Mouse (Mus musculus): ENCODE results near the gene Gm17334.

DNA sequence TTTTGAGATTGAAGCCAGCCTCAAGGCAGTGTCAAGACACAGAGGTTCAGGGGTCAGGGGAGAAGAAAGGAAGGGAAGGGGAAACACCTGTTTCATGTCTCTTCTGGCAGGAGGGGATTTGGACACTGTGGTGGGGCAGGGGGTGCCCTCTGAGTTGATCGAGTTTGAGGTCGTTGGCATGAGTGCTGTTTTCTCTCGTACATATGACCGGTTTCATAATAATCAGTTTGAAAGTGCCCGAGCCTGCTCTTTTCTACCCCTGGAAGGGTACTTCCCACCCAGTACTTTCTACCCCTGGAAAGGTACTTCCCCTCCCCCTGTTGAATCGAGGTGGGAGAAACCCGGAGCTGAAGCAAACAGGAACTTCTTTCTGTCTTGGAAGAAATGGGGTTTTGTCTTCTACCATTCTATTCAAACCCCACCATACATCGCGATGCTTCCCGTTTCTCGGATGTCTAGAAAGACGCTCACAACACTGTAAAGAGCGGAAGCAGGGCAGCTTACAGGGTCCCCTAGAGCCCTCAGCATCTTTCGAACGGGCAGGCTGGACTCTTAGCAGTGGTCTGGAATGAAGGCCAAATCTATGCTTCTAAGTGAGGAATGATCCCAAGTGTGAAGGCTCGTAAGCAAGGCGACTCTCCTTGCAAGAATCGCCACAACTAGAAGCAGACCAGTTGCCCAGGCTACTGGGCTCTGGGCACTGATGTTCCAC is 37.9 kb downstream of the Gm17334 start:
- TF ChIP-seq CTCF (IDR thresholded peaks at IDR 0.05; ENCODE audit: borderline replicate concordance, control insufficient read depth, extremely low read depth, insufficient read depth, low read length, poor library complexity) = no peak
- no peak for TF ChIP-seq POLR2A (IDR thresholded peaks at IDR 0.05; ENCODE audit: control insufficient read depth, extremely low read depth, insufficient read depth, low read length, poor library complexity)

All from thymus, adult 2 months (tissue).